Mouse (Mus musculus) hematopoietic stem cell, adult 5-6 weeks (primary cell): Measurements from ENCODE around the gene Lins1. TPM values are rescaled to one million over a fixed set of nuclear protein-coding genes. Genes with fewer than 3 reads are reported as not detected.

Source experiments
- ATAC-seq, 2 experiments: fragments of 125-278 bp in 1 of 2; replicated peaks in 1 of 2; 2 replicates each; pipeline ENCODE4 v1.8.0; 2016 to 2017; ENCODE audit warnings: inconsistent platforms in 2 of 2, mild to moderate bottlenecking in 2 of 2, moderate number of reproducible peaks in 2 of 2, low read depth in 1 of 2, moderate TSS enrichment in 1 of 2; ENCODE audit not compliant: low FRiP score in 2 of 2, poor library complexity in 2 of 2, severe bottlenecking in 2 of 2, insufficient read depth in 1 of 2, low TSS enrichment in 1 of 2
- total RNA-seq: library from RNA; stranded (forward); fragments of 172-1452, 232-1000 nt; gene quantifications from 2 replicates; pipeline ENCODE4 v1.2.3, GENCODE M21; 2017

Gene Lins1
- total RNA-seq, 1 experiment from 2014 or later: 16.1 TPM

- peak in 1 of 2 experiments; percentile 56; a peak in 2 of 4 replicates for ATAC-seq
Measured at GRCm38 (mm10) chr7:66704631-66705030, 14.9 kb downstream of the Lins1 start.

GRCm38 (mm10) chr7:66711166-66711565 is 21.5 kb downstream of the Lins1 start:
- no peak; a peak in 1 of 4 replicates for ATAC-seq

- ATAC-seq: no peak
Measured at GRCm38 (mm10) chr7:66724514-66724913, 34.8 kb downstream of the Lins1 start.

- ATAC-seq: no peak
Measured at GRCm38 (mm10) chr7:66724954-66725353, 35.3 kb downstream of the Lins1 start.

- no peak for ATAC-seq
Measured at GRCm38 (mm10) chr7:66728072-66728471, 38.4 kb downstream of the Lins1 start.

- ATAC-seq: no peak
Measured at GRCm38 (mm10) chr7:66729232-66729631, 39.5 kb downstream of the Lins1 start.

- no peak for ATAC-seq
Measured at GRCm38 (mm10) chr7:66733431-66733830, 43.7 kb downstream of the Lins1 start.

- ATAC-seq: no peak
Measured at GRCm38 (mm10) chr7:66733882-66734281, 44.2 kb downstream of the Lins1 start.

GRCm38 (mm10) chr7:66734466-66734865 is 44.8 kb downstream of the Lins1 start:
- no peak for ATAC-seq

GRCm38 (mm10) chr7:66734993-66735392 is 45.3 kb downstream of the Lins1 start:
- ATAC-seq: no peak

GRCm38 (mm10) chr7:66737418-66737817 is 47.7 kb downstream of the Lins1 start:
- ATAC-seq: no peak

GRCm38 (mm10) chr7:66741008-66741407 is 51.3 kb downstream of the Lins1 start:
- no peak for ATAC-seq

GRCm38 (mm10) chr7:66741412-66741811 is 51.7 kb downstream of the Lins1 start:
- ATAC-seq: no peak

GRCm38 (mm10) chr7:66743377-66743781 is 53.7 kb downstream of the Lins1 start, which contains the start of gene Cers3:
Cers3 (plus strand) TSS chr7:66743504.
- ATAC-seq: no peak

GRCm38 (mm10) chr7:66746972-66747371 is 57.3 kb downstream of the Lins1 start:
- no peak for ATAC-seq

GRCm38 (mm10) chr7:66749998-66750397 is 60.3 kb downstream of the Lins1 start:
- no peak for ATAC-seq

GRCm38 (mm10) chr7:66753816-66754215 is 64.1 kb downstream of the Lins1 start:
- no peak for ATAC-seq

- ATAC-seq: peak in 1 of 2 experiments; percentile 21; a peak in 1 of 4 replicates
Measured at GRCm38 (mm10) chr7:66755611-66756010, 65.9 kb downstream of the Lins1 start.
